Mouse (Mus musculus) monocyte, adult 5-6 weeks (primary cell): ENCODE data around the gene Mpdz. TPM values are rescaled to one million over a fixed set of nuclear protein-coding genes. Genes with fewer than 3 reads are reported as not detected.

Experiments used
- ATAC-seq: fragments of 153-309, 156-312 bp; replicated peaks from 2 replicates; pipeline ENCODE4 v1.8.0; 2017; ENCODE audit warnings: mild to moderate bottlenecking; ENCODE audit not compliant: low TSS enrichment, insufficient number of reproducible peaks, severe bottlenecking, poor library complexity, low FRiP score
- total RNA-seq: library from RNA; stranded (forward); fragments of 200-1000, 200-491, 200-594 nt; gene quantifications from 3 replicates; pipeline ENCODE4 v1.2.3, GENCODE M21; 2017

Mpdz gene
- total RNA-seq = 0.64 TPM in 1 of 3 replicates, not detected in the others

GRCm38 (mm10) chr4:81442078-81442981 is at the start of gene Mpdz:
Mpdz (minus strand) TSS chr4:81442815.
- ATAC-seq = no peak

GRCm38 (mm10) chr4:81490556-81490955 is 47.9 kb upstream of the Mpdz start:
- ATAC-seq = no peak

- no peak for ATAC-seq
Observed at GRCm38 (mm10) chr4:81484603-81485002, 42.0 kb upstream of the Mpdz start.

GRCm38 (mm10) chr4:81483887-81484602 is 41.4 kb upstream of the Mpdz start:
- ATAC-seq = no peak

GRCm38 (mm10) chr4:81483159-81483558 is 40.5 kb upstream of the Mpdz start:
- no peak for ATAC-seq

GRCm38 (mm10) chr4:81466821-81467220 is 24.2 kb upstream of the Mpdz start:
- ATAC-seq = no peak

GRCm38 (mm10) chr4:81465172-81465571 is 22.6 kb upstream of the Mpdz start:
- no peak for ATAC-seq

GRCm38 (mm10) chr4:81462253-81462652 is 19.6 kb upstream of the Mpdz start:
- ATAC-seq = no peak

GRCm38 (mm10) chr4:81458921-81459320 is 16.3 kb upstream of the Mpdz start:
- no peak for ATAC-seq

- no peak for ATAC-seq
Observed at GRCm38 (mm10) chr4:81453806-81454205, 11.2 kb upstream of the Mpdz start.

- no peak for ATAC-seq
Observed at GRCm38 (mm10) chr4:81452183-81452582, 9.6 kb upstream of the Mpdz start.

GRCm38 (mm10) chr4:81449413-81449812 is 6.8 kb upstream of the Mpdz start:
- no peak for ATAC-seq

GRCm38 (mm10) chr4:81443566-81443965 is 951 bp upstream of the Mpdz start:
- ATAC-seq = no peak

- no peak for ATAC-seq
Observed at GRCm38 (mm10) chr4:81433961-81434360, 8.7 kb downstream of the Mpdz start.

- no peak for ATAC-seq
Observed at GRCm38 (mm10) chr4:81430826-81431225, 11.8 kb downstream of the Mpdz start.

- ATAC-seq = no peak
Observed at GRCm38 (mm10) chr4:81430105-81430504, 12.5 kb downstream of the Mpdz start.

GRCm38 (mm10) chr4:81429670-81430069 is 12.9 kb downstream of the Mpdz start:
- no peak for ATAC-seq

- no peak for ATAC-seq
Observed at GRCm38 (mm10) chr4:81423556-81423955, 19.1 kb downstream of the Mpdz start.

GRCm38 (mm10) chr4:81421621-81422020 is 21.0 kb downstream of the Mpdz start:
- ATAC-seq = no peak
